Mouse (Mus musculus) gonadal fat pad, adult 2 months (tissue): ENCODE results near the gene Rxra. TPM values are rescaled to one million over a fixed set of nuclear protein-coding genes. Genes with fewer than 3 reads are reported as not detected.

Experiments
- DNase-seq: peaks from one replicate; pipeline ENCODE4 v3.0.0-alpha.2; 2012; ENCODE audit warnings: low read depth
- polyA plus RNA-seq: library from polyadenylated mRNA; depleted of rRNA; stranded (reverse); fragments of >200 nt; gene quantifications from 2 replicates; pipeline ENCODE4 v1.2.3, GENCODE M21; 2012

Rxra gene
- polyA plus RNA-seq, 1 experiment: 82.3 TPM

DNA sequence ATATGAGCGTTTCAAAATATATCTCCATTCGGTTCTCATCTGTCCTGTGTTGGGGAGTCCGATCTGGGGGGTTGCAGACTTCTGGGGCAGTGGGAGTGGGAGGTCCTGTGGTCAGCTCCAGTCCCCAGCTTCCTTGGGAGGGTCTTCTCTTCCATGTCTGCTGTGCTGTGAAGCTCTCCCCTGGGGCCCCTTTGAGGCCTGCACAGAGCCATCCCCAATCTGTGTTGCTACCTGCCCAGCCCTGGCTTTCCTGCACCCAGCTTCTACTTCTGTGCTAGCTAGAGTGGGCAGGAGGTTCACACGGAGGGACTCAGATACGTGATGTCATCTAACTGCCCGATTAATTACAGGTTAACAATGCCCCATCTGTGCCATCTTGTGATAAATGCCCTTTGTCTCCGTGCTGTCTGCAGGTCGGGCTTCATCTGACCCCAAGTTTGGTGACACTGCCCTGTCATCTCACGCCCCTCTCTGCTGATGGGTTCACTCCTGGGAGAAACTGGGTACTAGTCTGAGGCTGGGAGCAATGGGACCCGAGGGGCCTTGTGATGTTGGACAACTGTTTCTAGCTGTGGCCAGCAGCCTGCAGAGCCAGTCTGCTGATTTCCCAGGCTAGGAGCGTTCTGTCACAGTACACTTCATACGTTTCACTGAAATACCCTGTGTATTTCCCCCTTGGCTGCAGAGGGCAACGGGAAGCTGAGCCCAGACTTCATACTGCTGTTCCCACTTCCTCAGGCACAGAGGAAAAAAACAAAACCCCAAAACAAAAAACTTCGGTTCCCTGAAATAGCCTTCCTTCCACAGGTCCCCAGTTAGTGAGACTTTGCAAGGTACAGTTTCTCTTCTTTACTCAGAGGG, 86.9 kb downstream of the Rxra start:
- DNase-seq: no peak

DNA sequence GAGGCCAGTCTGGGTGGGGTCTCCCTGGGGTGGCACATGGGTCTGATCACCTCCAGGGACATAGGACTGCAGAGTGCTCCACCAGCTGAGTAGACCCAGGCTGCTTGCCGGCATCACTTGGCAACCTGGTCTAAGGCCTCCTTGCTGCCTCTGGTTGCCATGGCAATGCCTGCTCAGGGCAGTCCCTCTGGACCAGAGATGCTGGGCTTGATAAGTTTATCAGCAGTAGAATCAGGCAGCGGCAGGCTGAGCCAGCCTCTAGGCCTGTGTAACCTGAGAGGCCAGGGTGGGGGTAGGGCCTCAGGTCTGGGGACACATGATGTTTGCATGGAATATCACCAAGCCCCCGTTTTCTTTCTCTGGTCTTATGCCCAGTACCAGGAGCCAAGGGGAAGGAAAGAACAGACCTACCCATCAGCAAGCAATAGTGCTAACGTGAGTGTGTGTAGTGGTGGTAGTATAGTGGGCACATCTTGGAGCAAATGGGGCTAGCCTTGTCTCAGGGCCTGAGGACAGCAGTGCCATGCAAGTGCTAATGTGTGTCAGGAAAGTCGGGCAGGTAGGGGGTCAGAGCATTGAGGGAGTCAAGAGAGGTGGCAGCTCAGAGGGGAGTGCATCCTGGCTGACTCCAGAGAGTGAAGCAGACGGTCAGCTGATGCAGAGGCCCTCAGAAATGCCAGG, 88.2 kb downstream of the Rxra start:
- DNase-seq: no peak

DNA sequence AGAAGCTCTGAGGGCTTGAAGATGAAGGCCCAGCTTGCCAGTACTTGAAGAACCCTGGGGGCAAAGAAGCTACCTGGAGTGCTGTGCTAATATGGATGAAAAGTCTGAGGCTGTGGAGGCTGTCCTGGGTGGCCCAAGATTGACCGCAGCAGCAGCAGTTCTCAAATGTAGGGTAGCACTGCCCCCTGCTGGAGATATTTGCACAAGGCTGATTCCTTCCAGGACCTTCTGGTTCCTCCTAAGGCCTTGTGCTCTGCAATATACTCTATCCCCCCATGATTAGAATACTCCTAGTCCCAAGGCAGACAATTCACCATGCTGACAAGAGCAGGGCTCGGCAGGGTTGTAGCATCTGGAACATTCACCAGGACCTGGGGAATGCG, 88.7 kb downstream of the Rxra start:
- no peak for DNase-seq

DNA sequence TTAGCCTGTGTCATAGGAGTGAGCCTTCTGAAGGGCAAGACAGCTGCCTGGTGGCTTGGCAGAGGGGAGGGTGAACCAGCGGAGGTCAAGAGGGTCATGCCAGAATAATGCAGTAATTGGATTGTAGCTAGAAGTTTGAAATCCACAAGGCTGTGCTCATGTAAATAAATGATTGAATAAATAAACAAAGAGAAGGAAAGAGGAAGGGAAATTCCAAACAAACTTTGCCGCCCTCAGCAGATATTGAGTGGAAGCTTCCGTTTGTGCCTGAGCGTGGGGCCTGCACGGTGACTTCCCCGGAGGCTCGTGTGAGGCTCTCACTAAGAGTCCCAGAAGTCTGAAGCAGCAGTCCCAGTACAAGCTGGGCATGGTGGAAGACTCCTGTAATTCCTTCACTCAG, 91.5 kb downstream of the Rxra start:
- no peak for DNase-seq

DNA sequence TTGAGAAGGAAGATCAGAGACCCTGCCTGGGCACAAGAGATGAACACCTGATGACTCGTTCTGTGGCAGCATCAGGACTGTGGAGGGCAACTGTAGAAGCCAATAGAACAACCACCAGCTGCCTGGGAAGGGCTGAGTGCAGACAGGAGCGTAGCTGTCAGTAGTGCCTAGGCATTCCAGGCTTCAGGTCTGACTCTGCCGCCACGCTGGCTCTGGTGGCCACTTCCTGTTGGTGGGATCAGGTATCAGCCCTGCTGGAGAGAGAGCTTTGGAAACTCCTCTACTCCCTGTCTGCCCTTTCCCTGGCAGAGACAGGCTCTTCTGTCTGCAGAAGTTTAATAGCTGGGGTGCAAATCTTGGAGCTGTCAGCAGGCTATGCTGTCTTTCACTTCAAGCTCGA, 93.5 kb downstream of the Rxra start:
- no peak for DNase-seq

DNA sequence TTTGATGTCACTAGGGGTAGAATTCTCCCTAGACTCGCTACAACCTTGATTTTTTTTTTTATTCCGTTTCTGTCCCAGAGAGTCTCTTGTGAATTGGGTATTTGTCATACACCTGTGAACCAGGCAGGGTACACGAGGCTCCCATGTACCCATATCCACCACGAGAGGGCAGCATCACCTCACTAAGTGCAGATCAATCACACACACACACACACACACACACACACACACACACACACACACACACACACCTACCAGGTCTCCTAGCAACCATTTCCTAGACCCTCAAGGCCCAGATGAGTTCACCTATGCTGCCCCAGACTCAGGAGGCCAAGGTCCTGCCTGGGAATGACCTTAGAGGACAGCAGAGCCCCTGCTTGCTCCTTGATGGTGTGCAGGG, 94.0 kb downstream of the Rxra start:
- DNase-seq: no peak

DNA sequence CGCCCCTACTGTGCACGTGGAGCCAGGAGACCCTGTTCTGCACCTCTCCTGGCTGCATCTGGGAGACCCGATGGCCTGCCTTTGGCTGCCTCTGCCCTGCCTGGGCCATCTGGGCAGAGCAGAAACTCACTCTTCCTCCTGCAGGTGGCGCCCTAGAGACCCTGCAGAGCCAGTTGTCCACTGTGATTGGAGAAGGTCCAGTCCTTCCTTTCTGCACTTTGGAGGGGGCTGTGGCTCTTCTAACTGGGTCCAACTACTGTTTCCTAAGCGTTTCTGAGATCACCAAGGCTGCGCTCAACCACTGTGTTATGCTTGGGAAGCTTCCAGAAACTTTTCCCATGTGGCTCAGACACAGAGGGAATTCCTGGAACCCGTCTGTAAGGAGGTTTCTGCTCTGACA, 95.7 kb downstream of the Rxra start:
- DNase-seq: no peak

DNA sequence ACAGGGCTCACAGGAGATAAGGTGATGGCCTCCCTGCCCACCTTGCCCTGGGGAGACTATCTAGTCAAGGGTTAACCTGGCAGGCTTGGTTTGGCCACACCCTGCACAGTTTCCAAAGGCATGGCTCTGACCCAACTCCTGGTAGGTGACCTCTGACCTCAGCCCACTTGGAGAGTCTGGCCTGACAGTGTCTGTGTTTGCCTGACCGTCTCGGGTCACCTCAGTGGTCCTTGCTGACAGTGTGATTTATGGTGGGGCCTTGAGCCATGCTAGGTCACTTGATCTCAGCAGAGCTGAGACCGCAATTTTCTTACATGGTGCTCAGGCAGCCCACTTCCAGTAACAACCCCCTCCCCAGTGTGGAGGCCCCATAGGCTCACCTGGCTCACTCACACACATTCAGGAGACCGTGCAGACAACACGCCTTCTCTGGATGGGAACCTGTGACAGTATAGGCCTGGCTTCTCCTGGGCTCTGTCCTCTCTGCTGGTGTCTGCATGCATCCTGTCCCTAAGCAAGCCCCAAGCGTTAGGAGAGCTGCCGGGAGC, 96.7 kb downstream of the Rxra start:
- no peak for DNase-seq

DNA sequence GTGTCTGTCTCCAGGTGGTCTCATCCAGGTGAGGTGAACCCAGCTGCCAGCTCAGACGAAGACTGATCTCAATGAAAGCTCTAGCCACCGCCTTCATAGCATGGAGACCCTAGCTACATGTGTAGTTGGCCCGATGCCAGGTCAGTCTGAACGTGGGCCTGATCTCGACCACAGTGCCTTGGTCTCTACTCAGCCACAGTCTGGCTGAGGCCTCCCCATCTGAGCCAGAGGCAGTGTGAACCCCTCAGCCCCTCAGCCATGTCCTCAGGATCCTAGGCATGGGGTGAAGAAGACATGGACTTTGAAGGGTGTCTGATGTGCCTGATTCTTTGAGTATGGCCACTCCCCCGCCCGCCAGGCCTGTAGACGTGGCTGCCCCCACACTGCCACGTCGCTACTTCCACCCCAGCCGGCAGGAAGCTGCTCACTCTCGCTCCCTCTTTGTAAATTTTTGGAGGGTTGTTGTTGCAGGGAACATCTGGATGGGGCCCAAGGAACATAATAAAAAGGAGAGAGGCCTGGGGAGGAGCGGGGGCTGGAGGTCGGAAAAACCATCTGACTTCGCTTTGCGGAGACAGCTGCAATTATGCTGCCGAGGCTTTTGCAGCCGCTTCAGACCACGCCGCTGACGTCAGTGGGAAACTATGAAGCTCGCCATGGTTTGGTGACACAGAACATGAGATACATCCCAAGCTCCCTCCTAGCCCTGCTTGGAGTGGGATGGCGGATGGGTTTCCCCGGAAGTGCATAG, 97.9 kb downstream of the Rxra start:
- DNase-seq: no peak

DNA sequence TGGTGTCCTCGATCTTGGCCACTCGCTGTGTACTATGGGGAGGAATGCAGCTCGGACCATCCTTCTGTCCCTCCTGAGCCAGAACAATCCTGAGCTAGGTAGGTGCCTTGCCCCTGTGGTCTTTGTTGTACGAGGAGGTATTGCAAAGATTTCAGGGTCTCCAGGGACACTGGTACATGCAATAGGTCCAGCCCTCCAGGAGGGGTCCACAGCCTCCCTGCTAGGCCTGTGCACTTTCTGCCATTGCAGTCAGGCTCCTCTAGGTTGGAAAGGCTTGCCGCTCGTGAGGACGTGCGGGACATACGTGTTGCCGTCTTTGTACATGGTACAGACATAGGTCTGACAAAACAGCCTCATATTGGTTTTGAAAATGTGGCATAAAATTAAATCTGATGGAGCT, 98.8 kb downstream of the Rxra start:
- DNase-seq: no peak

DNA sequence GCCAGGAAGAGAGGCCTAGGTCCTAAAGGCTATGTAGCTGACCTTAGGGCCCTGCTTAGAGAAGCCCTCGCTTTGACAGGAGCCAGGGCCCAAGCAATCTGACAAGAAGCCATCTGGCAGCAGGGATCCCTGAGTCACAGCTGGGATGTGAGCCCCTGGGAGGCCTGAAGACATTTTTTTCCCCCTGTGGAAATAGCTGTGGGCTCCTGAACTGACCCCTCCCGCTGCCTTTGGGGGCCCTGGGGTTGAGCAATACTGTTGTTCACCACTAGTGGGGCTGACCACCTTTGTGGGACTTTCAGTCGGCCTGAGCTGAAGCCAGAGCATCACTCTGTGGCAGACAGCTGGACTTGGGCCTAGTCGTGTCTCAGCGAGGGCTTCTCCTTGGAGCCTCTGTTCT, 99.4 kb downstream of the Rxra start:
- no peak for DNase-seq

DNA sequence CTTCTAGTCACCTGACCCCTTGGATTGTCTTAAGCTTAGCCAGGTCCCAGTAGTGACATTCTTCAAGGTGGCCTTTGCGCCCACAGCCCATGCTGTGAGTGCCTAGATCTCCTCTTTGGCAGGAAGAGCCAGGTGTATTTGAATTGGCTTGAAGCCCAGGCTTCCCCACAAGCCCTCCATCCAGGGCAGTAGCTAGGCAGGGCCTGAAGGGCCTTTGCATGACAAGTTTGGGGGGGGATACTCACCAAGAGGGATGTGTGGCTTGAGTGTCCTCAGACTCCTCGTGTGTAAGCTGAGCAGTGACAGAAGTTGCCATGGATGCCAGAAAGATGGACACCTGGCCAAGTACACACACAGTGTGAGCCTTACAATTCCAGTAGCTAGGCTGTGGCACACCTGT, 101.5 kb downstream of the Rxra start:
- no peak for DNase-seq

DNA sequence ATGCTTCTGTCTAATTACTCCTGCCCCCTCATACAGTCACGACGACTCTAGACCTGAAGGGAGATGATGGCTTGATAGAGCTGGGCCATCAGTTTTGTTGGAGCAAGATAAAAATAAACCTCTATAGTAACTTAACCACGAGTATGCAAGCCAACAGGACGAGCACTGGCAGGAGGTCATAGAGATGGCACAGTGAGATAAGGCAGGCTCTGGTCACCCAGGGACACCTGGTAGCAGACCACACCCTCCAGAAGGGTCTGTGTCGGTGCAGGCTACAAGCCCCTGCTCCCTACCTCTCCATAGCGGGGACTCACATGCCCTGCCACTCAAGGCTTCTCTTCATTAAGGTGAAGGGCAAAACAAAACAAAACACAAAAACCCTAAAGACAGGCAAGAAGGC, 102.0 kb downstream of the Rxra start:
- DNase-seq: no peak

DNA sequence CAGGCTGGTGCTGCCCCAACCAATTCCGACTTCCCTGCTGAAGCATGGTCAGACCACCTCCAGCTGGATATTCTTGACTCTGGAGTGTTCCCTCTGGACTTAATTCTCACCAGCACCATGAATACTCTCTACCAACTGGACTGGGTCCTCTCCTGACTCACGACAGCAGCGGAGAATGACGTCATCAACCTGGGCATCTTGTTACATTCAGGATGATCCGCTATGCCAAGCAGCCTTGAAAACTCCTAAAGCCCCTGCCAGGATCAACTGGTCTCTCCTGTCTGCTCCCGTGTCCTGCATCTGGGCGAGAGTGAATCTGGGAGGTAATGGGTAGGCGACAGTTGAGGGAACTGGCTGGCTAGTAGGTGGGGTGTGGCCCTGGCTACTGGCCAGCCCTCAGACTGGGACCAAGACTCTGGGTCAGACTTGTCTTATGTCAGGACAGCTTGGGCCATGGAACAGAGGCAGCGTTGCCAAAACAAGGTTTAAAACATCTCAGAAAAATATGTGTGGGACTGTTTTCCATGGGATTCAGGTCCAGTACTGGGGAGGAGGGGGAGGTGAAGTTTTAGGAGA, 103.1 kb downstream of the Rxra start:
- DNase-seq: no peak

DNA sequence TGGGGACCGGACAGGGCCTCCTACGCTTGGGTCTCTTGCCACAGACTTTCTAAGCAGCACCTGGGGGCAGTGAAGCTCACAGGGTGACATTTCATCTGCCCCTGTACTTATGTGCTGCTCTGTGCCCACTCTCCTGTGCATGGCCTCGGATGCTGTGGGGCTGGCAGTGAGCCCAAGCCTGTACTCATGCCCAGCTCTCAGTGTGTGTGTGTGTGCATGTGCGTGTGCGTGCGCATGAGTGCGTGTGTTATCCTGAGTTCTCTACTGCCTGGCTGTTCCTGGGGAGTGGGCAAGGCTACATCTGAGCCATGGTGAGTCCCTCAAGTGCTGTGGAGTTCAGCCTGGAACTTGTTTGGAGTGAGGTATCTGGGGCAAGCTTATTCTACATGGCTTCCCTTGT, 103.9 kb downstream of the Rxra start:
- DNase-seq: no peak

DNA sequence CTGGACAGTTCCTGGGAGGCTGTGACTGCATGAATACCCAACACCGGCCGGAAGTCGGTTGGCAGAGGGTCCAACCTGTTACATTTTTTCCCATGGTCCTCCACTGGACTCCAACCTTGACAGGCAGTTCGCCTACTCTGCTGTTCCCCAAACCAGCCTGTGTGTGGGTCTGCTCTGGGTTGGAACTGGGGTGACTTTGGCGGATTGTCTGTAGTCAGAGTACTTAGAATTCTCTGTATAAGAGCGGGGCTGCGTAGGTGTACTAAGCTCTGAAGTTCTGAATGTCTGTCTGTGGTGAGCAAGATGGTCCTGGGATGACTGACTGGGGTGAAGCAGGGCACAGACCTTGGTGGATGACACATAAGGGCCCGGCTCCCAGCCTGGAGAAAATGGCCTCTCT, 109.1 kb downstream of the Rxra start:
- DNase-seq: no peak

DNA sequence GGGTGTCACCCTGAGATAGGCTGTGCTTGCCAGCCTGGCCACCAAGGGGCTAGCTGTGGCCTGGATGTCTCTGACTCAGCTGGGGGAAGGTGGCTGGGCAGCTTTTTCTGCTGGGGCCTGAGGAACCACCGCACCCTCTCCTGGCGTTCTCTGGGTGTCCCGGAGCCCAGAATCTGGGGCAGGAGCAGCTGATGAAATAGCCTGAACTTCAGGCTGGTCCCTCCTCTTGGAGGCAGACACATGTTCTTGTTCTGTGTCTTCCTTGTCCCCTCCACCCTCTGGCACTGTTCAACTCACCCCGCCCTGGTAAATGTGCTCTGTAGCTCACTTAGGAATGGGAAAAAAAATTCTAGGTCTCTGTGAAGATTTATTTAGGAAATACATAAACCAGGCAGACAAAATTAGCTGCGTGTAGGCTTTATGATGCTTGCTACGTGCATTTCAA, 109.8 kb downstream of the Rxra start:
- no peak for DNase-seq

DNA sequence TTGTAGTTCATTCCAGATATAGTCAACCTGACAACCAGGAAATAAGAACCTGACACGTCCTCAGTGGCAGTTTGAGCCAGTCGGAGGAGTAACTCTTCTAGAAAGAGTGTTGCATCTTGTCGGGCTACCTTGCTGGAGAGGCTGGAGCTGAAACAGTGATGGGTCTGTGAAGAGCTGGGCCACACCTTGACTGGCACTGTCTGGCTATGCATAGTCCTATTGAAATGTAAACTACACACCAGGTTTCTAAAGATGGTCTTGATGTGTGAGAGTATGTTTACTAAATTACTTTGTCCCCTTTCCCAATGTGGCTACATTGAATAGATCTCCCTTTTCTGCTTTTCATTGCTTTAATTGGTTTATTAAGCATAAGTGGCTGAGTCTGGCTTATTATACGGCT, 115.3 kb downstream of the Rxra start:
- DNase-seq: no peak

DNA sequence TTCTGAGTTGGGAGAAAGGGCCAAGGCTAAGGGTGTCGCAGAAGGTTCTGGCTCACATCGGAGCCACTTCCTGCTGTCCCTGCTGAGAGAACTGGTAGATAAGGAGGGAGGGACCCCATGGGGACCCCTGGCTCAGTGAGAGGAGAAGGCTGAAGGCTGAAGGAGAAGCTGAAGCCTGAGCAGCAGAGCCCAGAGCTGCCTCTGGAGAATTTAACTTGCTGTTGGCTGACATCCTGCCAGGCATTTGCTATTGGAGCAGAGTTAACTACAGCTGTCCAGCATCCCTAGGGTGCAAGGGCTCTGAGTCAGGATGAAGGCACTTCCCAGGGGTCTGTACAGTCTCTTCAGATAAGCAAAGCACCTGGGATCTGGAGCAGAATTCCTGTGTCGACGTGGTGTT, 122.8 kb downstream of the Rxra start:
- DNase-seq: no peak

DNA sequence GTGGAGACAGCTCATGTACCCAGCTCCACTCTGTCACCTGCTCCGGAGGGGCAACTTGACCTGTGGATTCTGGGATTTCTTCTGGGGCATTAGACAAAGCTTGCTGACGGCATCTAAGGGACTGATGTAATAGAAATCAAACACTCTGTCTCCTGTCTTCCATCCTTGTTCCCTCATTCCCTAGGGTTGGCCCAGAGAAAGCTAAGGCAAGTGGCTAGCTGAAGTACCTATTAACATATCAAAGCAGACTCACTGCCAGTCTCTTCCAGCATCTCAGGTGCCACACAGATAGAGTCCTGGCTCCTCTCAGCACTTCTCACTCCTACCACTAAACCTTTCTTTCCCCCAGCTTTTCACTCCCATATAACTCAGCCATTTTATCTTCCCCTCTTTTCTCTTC, 124.8 kb downstream of the Rxra start:
- no peak for DNase-seq

DNA sequence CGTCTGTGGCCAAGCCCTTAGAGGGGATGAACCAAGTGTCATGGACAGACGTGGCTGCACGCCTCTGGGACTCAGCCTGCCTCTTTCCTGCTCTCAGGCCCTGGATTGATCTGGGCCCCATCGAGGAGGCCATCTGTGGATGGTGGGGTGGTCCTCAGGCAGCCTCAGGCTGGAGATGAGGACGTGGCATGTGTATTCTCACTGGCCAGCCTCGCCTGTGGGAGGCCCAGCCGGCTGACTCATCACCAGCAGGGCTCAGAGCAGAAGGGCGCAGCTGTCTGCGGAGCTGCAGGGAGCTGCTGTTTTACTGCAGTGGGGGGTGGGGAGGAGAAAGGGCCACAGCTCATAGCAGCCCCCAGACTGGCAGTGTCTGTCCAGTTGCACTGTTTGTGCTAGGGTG, 126.3 kb downstream of the Rxra start:
- no peak for DNase-seq

DNA sequence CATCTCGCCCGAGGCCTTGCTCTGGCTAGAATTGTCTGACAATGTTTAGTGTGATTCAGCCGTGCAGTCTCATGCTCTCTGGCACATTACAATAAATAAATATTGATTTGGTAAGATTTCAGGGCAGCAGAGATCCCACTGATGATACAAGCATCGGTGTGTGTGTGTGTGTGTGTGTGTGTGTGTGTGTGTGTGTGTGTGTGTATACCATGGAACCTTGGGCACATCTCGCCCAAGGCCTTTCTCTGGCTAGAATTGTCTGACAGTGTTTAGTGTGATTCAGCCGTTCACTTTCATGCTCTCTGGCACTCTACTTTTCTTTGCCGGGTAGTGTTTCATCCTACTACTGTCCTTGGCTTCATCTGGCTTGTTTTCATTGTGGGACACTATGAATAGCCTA, 130.5 kb downstream of the Rxra start:
- no peak for DNase-seq
